Mouse (Mus musculus) neural tube, embryonic 14.5 days (tissue): ENCODE data around the gene Pdcd4. TPM values are rescaled to one million over a fixed set of nuclear protein-coding genes. Genes with fewer than 3 reads are reported as not detected.
A peak's percentile ranks its signal among the peaks of the same experiment; 100 is the strongest.
"Not testable (repeated sequence)": the region's sequence is repeated elsewhere in the genome, so short reads cannot be mapped to it uniquely, and the experiment has no call there.

Experiments used
- ATAC-seq: fragments of 200-750 bp; cut with Nextera tagmentation; 2 replicates; pipeline ENCODE4 v1.8.0; 2017; ENCODE audit warnings: low read depth, mild to moderate bottlenecking, moderate TSS enrichment, moderate library complexity
- H3K27ac ChIP-seq: fragments of 300-500 bp; sonication (generic); 2 replicates; pipeline ENCODE4 v1.5.1; 2014; ENCODE audit warnings: low read depth, mild to moderate bottlenecking, control low read depth, low read length, moderate library complexity, mixed read lengths
- H3K27me3 ChIP-seq: fragments of 300-500 bp; sonication (generic); 2 replicates; pipeline ENCODE4 v1.6.1; 2014; ENCODE audit warnings: low read length; ENCODE audit not compliant: control insufficient read depth, insufficient read depth
- H3K36me3 ChIP-seq: fragments of 300-500 bp; sonication (generic); 2 replicates; pipeline ENCODE4 v1.6.1; 2014; ENCODE audit warnings: low read length, mixed read lengths; ENCODE audit not compliant: control insufficient read depth, insufficient read depth
- H3K4me1 ChIP-seq: fragments of 300-500 bp; sonication (generic); 2 replicates; pipeline ENCODE4 v1.6.1; 2014; ENCODE audit warnings: low read length; ENCODE audit not compliant: control insufficient read depth, insufficient read depth
- H3K4me2 ChIP-seq: fragments of 300-500 bp; sonication (generic); 2 replicates; pipeline ENCODE4 v1.6.1; 2014; ENCODE audit warnings: mild to moderate bottlenecking, low read depth, low read length, control low read depth
- H3K4me3 ChIP-seq: fragments of 300-500 bp; sonication (generic); 2 replicates; pipeline ENCODE4 v1.5.1; 2014; ENCODE audit warnings: low read depth, low read length, control low read depth, mixed read lengths
- H3K9ac ChIP-seq: fragments of 300-500 bp; sonication (generic); replicated peaks from 2 replicates; pipeline ENCODE4 v1.6.1; 2014; ENCODE audit warnings: low read depth, mild to moderate bottlenecking, control low read depth, low read length, mixed read lengths
- H3K9me3 ChIP-seq: fragments of 300-500 bp; sonication (generic); 2 replicates; pipeline ENCODE4 v1.6.1; 2016; ENCODE audit warnings: low read length; ENCODE audit not compliant: control insufficient read depth
- WGBS: fragments of 180-500 bp; shearing (Covaris S2); extraction: QIAGEN DNeasy Blood & Tissue Kit; methylation state at CpG from one replicate; pipeline ENCODE4 v1.1.7; 2014; 5-methylcytosine and 5-hydroxymethylcytosine counted together
- polyA plus RNA-seq: library from polyadenylated mRNA; unstranded; fragments of >200 nt; fragmentation: Nextera tagmentation; extraction: Ambion mirVana; gene quantifications from 2 replicates; pipeline ENCODE4 v1.2.1, GENCODE M21; 2014

The Pdcd4 gene
- polyA plus RNA-seq, 1 experiment from 2014 or later, result 63.2 TPM

DNA sequence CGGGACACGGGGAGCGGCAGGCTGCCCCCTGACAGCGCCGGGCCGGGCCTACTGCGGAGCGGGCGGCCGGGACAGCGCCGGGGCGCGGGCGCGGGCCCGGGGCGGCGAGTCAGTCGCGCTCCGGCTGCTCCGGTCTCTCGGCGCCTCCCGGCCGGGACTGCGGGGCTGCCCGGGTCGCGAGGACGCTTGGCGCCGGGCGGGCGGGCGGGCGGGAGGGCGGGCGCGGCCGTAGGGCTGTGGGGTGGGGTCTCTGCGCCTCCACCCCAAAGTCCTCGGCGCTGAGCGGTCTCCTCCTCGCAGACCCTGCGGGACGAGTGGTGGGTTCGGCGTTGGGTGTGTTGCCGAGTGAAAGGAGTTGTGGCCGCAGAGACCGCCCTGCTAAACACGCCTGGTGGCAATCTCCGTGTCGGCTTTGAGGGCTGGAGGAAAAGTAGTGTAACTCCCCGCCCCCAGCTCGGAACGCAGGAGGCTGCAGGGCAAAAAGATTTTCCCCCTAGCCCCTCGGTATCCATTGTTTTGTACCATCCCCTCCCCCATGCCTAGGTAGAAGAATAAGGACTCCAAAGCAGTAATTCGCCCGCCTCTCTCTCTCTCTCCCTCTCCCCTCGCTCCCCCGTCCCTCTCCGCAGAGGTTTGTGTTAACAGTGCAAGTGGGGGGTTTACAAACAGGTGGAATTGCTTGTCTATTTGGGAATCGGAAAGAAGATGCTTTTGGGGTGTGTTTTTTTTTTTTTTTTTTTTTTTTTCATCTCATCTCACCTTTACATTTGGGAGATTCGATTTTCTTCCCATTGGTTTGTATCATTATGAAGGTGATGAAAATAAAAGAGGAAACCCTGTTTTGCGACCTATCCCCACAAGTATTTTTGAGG is 53.4 kb downstream of the Pdcd4 start:
- Histone ChIP-seq H3K36me3 (no peaks in the 10 kb centered on the region), H3K9ac (peak overlapping the region; percentile 92), H3K4me1 (peaks cover 26% of the 10 kb centered on the region), H3K27ac (peak overlapping the region; percentile 95), H3K9me3 (no peaks in the 10 kb centered on the region), H3K4me2 (peak overlapping the region; percentile 75), H3K4me3 (peak overlapping the region; percentile 86), H3K27me3 (no peaks in the 10 kb centered on the region)
- ATAC-seq, result no peak; the same call in 1 of the 2 replicates
- 1% methylated on average over 27 of the region's 69 CpGs for WGBS

GRCm38 (mm10) chr19:53957513-53957912 is 65.5 kb downstream of the Pdcd4 start:
- ATAC-seq, result no peak
- Histone ChIP-seq H3K36me3 (no peaks in the 10 kb centered on the region), H3K4me3 (no peak overlapping the region), H3K27ac (no peak overlapping the region), H3K4me1 (no peaks in the 10 kb centered on the region), H3K9me3 (no peaks in the 10 kb centered on the region), H3K27me3 (no peaks in the 10 kb centered on the region), H3K4me2 (no peak overlapping the region), H3K9ac (no peak overlapping the region)
- 99% methylated on average over 2 of the region's 2 CpGs for WGBS

GRCm38 (mm10) chr19:53962511-53962910 is 70.5 kb downstream of the Pdcd4 start:
- no peak overlapping the region for H3K9ac ChIP-seq
- no peaks in the 10 kb centered on the region for H3K27me3 ChIP-seq
- no peaks in the 10 kb centered on the region for H3K4me1 ChIP-seq
- H3K27ac ChIP-seq, result no peak overlapping the region
- no peak for ATAC-seq
- 92% methylated on average over 4 of the region's 4 CpGs for WGBS
- H3K4me2 ChIP-seq, result no peak overlapping the region
- H3K9me3 ChIP-seq, result no peaks in the 10 kb centered on the region
- H3K4me3 ChIP-seq, result no peak overlapping the region
- H3K36me3 ChIP-seq, result no peaks in the 10 kb centered on the region

GRCm38 (mm10) chr19:53964347-53964746 is 72.3 kb downstream of the Pdcd4 start:
- not testable (repeated sequence) for H3K27ac ChIP-seq, H3K9me3 ChIP-seq, H3K9ac ChIP-seq, H3K27me3 ChIP-seq, H3K4me3 ChIP-seq, H3K4me1 ChIP-seq, H3K4me2 ChIP-seq, H3K36me3 ChIP-seq, ATAC-seq
- 98% methylated on average over 3 of the region's 3 CpGs for WGBS

DNA sequence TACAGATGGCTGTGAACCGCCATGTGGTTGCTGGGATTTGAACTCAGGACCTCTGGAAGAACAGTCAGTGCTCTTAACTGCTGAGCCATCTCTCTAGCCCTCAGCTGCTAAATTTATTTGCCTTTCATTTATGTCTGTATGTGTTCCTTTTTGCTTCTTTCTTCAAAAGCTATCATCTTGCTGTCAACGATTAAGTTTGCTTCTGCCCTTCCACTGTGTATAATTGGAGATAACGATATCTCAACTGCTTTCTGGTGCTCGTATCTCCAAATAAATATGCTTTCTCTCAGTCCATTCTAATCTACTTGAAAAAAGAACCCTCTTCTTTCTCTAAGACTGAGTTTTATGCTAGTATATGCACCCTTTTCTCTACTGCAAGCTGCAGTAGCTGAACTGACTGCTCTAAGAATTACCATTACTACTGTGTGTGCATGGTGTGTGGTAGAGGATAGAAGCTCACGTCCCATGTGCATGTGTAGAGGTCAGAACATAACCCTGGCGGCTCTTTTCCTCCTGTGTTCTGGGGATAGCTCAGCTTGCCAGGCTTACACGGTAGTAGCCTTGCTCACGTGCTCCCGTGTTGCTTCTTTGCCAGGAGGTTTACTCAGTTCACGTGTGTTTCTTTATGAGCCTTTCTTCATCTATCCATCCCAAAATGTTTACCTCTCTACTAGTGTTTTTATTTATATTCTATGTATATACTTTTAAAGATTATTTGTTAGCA is 73.0 kb downstream of the Pdcd4 start:
- no peaks in the 10 kb centered on the region for H3K9me3 ChIP-seq
- H3K4me1 ChIP-seq, result no peaks in the 10 kb centered on the region
- H3K27me3 ChIP-seq, result no peaks in the 10 kb centered on the region
- H3K4me3 ChIP-seq, result no peak overlapping the region
- H3K27ac ChIP-seq, result no peak overlapping the region
- no peak for ATAC-seq
- H3K9ac ChIP-seq, result no peak overlapping the region
- no peaks in the 10 kb centered on the region for H3K36me3 ChIP-seq
- WGBS, result 93% methylated on average over 10 of the region's 10 CpGs
- H3K4me2 ChIP-seq, result no peak overlapping the region

DNA sequence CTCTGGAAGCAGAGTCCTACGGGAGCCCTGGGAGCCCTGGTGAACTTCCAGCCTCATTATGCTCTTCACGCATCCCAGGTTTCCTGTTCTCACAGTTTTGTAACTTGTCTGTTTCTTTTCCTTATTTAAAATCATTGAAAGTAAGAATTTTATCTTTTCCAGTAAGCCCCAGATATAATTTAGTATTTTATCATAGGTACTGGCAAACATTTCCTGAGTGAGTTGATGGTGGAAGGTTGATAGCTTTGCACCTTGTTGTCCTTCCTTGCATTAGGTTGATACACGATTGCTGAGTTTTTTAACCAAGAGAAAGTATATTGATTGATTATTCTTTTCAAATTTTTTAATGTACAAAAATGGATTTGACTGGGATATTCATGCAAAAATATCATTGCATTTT is 77.2 kb downstream of the Pdcd4 start:
- WGBS, result 93% methylated on average over 3 of the region's 3 CpGs
- no peaks in the 10 kb centered on the region for H3K27me3 ChIP-seq
- no peak for ATAC-seq
- no peak overlapping the region for H3K27ac ChIP-seq
- no peaks in the 10 kb centered on the region for H3K9me3 ChIP-seq
- no peak overlapping the region for H3K9ac ChIP-seq
- H3K4me2 ChIP-seq, result no peak overlapping the region
- H3K4me1 ChIP-seq, result no peaks in the 10 kb centered on the region
- no peaks in the 10 kb centered on the region for H3K36me3 ChIP-seq
- no peak overlapping the region for H3K4me3 ChIP-seq

- WGBS, result 88% methylated on average over 7 of the region's 7 CpGs
- no peak overlapping the region for H3K4me3 ChIP-seq
- no peaks in the 10 kb centered on the region for H3K27me3 ChIP-seq
- H3K4me2 ChIP-seq, result no peak overlapping the region
- no peak overlapping the region for H3K27ac ChIP-seq
- H3K4me1 ChIP-seq, result no peaks in the 10 kb centered on the region
- no peaks in the 10 kb centered on the region for H3K36me3 ChIP-seq
- no peaks in the 10 kb centered on the region for H3K9me3 ChIP-seq
- no peak for ATAC-seq
- no peak overlapping the region for H3K9ac ChIP-seq
Measured at GRCm38 (mm10) chr19:53971938-53972337, 79.9 kb downstream of the Pdcd4 start.

GRCm38 (mm10) chr19:53973656-53974055 is 81.6 kb downstream of the Pdcd4 start:
- H3K9me3 ChIP-seq, result no peaks in the 10 kb centered on the region
- no peak overlapping the region for H3K4me3 ChIP-seq
- H3K4me1 ChIP-seq, result no peaks in the 10 kb centered on the region
- H3K36me3 ChIP-seq, result no peaks in the 10 kb centered on the region
- no peak overlapping the region for H3K9ac ChIP-seq
- no peak for ATAC-seq
- WGBS, result 96% methylated on average over 1 of the region's 1 CpGs
- no peaks in the 10 kb centered on the region for H3K27me3 ChIP-seq
- no peak overlapping the region for H3K27ac ChIP-seq
- H3K4me2 ChIP-seq, result no peak overlapping the region
